Mouse (Mus musculus) lung, postnatal 0 days (tissue): ENCODE measurements around the gene Hba-x. TPM values are rescaled to one million over a fixed set of nuclear protein-coding genes. Genes with fewer than 3 reads are reported as not detected.

ENCODE experiments used
- ATAC-seq: fragments of 200-750 bp; cut with Nextera tagmentation; 2 replicates; pipeline ENCODE4 v1.8.0; 2017; ENCODE audit warnings: moderate library complexity
- DNase-seq: peaks from one replicate; pipeline ENCODE4 v3.0.0-alpha.2; 2016; ENCODE audit warnings: low spot score
- H3K27ac ChIP-seq: fragments of 300-500 bp; sonication (generic); 2 replicates; pipeline ENCODE4 v1.5.1; 2014; ENCODE audit warnings: antibody characterized with exemption, mild to moderate bottlenecking, low read length, mixed read lengths
- H3K27me3 ChIP-seq: fragments of 300-500 bp; sonication (generic); replicated peaks from 2 replicates; pipeline ENCODE4 v1.6.1; 2014; ENCODE audit warnings: low read length, mixed read lengths; ENCODE audit not compliant: insufficient read depth
- H3K36me3 ChIP-seq: fragments of 300-500 bp; sonication (generic); 2 replicates; pipeline ENCODE4 v1.6.1; 2014; ENCODE audit warnings: low read length, mixed read lengths; ENCODE audit not compliant: insufficient read depth
- H3K4me1 ChIP-seq: fragments of 300-500 bp; sonication (generic); 2 replicates; pipeline ENCODE4 v1.6.1; 2014; ENCODE audit warnings: antibody characterized with exemption, low read depth, low read length, mixed read lengths; ENCODE audit not compliant: insufficient read depth
- H3K4me2 ChIP-seq: fragments of 300-500 bp; sonication (generic); replicated peaks from 2 replicates; pipeline ENCODE4 v1.6.1; 2014; ENCODE audit warnings: low read depth, mild to moderate bottlenecking, low read length, moderate library complexity, mixed read lengths
- H3K4me3 ChIP-seq: fragments of 300-500 bp; sonication (generic); 2 replicates; pipeline ENCODE4 v1.5.1; 2014; ENCODE audit warnings: low read depth, low read length
- H3K9ac ChIP-seq: fragments of 300-500 bp; sonication (generic); replicated peaks from 2 replicates; pipeline ENCODE4 v1.6.1; 2014; ENCODE audit warnings: low read depth, mild to moderate bottlenecking
- H3K9me3 ChIP-seq: fragments of 300-500 bp; sonication (generic); 2 replicates; pipeline ENCODE4 v1.6.1; 2016; ENCODE audit warnings: low read length, mixed read lengths
- CTCF ChIP-seq: IDR thresholded peaks from 2 replicates; pipeline ENCODE4 v1.5.1; 2016; ENCODE audit warnings: antibody characterized with exemption, mild to moderate bottlenecking
- EP300 ChIP-seq: IDR thresholded peaks from 2 replicates; pipeline ENCODE4 v1.6.1; 2016; ENCODE audit warnings: antibody characterized with exemption, mild to moderate bottlenecking, control low read depth
- WGBS: fragments of 180-500 bp; shearing (Covaris S2); extraction: QIAGEN DNeasy Blood & Tissue Kit; methylation state at CpG from one replicate; pipeline ENCODE4 v1.1.7; 2014; 5-methylcytosine and 5-hydroxymethylcytosine counted together
- polyA plus RNA-seq: library from polyadenylated mRNA; unstranded; fragments of >200 nt; fragmentation: Nextera tagmentation; extraction: Ambion mirVana; gene quantifications from 2 replicates; pipeline ENCODE4 v1.2.1, GENCODE M21; 2015

The Hba-x gene
- polyA plus RNA-seq, 1 experiment from 2014 or later, result 5.0 TPM

- WGBS, result under 1% methylated on average over 53 of the region's 54 CpGs
- Histone ChIP-seq H3K27ac (peak within 1 kb of the TSS; percentile 90), H3K27me3 (no peaks in the 10 kb centered on the region), H3K4me3 (peak within 1 kb of the TSS; percentile 67), H3K9me3 (no peaks in the 10 kb centered on the region), H3K36me3 (no peaks in the 10 kb centered on the region), H3K9ac (peak within 1 kb of the TSS; percentile 88), H3K4me2 (peak within 1 kb of the TSS; percentile 64), H3K4me1 (peaks cover 5% of the 10 kb centered on the region; the same call in 1 of the 2 replicates)
- DNase-seq (peak; percentile 97), ATAC-seq (peak; percentile 100)
- TF ChIP-seq EP300, result no peak
- TF ChIP-seq CTCF, result peak; percentile 21
Measured at GRCm38 (mm10) chr11:32267188-32267884, 8.9 kb upstream of the Hba-x start, which contains the start of gene Nprl3. Gene Nprl3 (minus strand): TSS chr11:32267707.

GRCm38 (mm10) chr11:32267964-32268363 is 8.2 kb upstream of the Hba-x start:
- Histone ChIP-seq H3K4me2 (peak overlapping the region; percentile 64), H3K9ac (no peak overlapping the region), H3K27me3 (no peaks in the 10 kb centered on the region), H3K9me3 (no peaks in the 10 kb centered on the region), H3K27ac (peak overlapping the region; percentile 90; the same call in 1 of the 2 replicates), H3K4me1 (peaks cover 5% of the 10 kb centered on the region; the same call in 1 of the 2 replicates), H3K36me3 (no peaks in the 10 kb centered on the region), H3K4me3 (peak overlapping the region; percentile 67)
- TF ChIP-seq EP300, result no peak; the same call in 1 of the 2 replicates
- TF ChIP-seq CTCF, result no peak
- DNase-seq (no peak), ATAC-seq (peak; percentile 26)
- 20% methylated on average over 5 of the region's 5 CpGs for WGBS

- no peak for DNase-seq
- Histone ChIP-seq H3K4me2 (no peak overlapping the region), H3K9ac (no peak overlapping the region), H3K36me3 (no peaks in the 10 kb centered on the region), H3K27ac (no peak overlapping the region), H3K9me3 (no peaks in the 10 kb centered on the region), H3K4me3 (no peak overlapping the region), H3K27me3 (no peaks in the 10 kb centered on the region), H3K4me1 (peaks cover 5% of the 10 kb centered on the region; the same call in 1 of the 2 replicates)
- WGBS, result 72% methylated on average over 5 of the region's 5 CpGs
- no peak for ATAC-seq
- no peak for TF ChIP-seq CTCF
- no peak for TF ChIP-seq EP300
Measured at GRCm38 (mm10) chr11:32268952-32269351, 7.2 kb upstream of the Hba-x start.

- DNase-seq, result no peak
- Histone ChIP-seq H3K4me3 (no peak overlapping the region), H3K9me3 (no peaks in the 10 kb centered on the region), H3K4me2 (no peak overlapping the region), H3K4me1 (peaks cover 5% of the 10 kb centered on the region; the same call in 1 of the 2 replicates), H3K9ac (no peak overlapping the region), H3K27me3 (no peaks in the 10 kb centered on the region), H3K36me3 (no peaks in the 10 kb centered on the region), H3K27ac (no peak overlapping the region)
- no peak for ATAC-seq
- TF ChIP-seq EP300 (no peak), CTCF (no peak)
- WGBS, result 39% methylated on average over 4 of the region's 4 CpGs
Measured at GRCm38 (mm10) chr11:32271178-32271577, 5.0 kb upstream of the Hba-x start.

GRCm38 (mm10) chr11:32277736-32278457 is 1.7 kb downstream of the Hba-x start:
- no peak overlapping the region for H3K4me2 ChIP-seq
- no peak overlapping the region for H3K4me3 ChIP-seq
- WGBS, result 57% methylated on average over 21 of the region's 21 CpGs
- no peaks in the 10 kb centered on the region for H3K4me1 ChIP-seq
- TF ChIP-seq CTCF, result no peak
- TF ChIP-seq EP300, result no peak
- 0 out of 2 replicates have a peak, but pooled peaks cover 2% of the 10 kb centered on the region for H3K27me3 ChIP-seq
- ATAC-seq (no peak), DNase-seq (no peak)
- H3K36me3 ChIP-seq, result no peaks in the 10 kb centered on the region
- H3K9ac ChIP-seq, result no peak overlapping the region
- H3K27ac ChIP-seq, result no peak overlapping the region
- no peaks in the 10 kb centered on the region for H3K9me3 ChIP-seq

GRCm38 (mm10) chr11:32278458-32278957 is 2.3 kb downstream of the Hba-x start:
- 70% methylated on average over 12 of the region's 12 CpGs for WGBS
- H3K9me3 ChIP-seq, result no peaks in the 10 kb centered on the region
- no peak overlapping the region for H3K9ac ChIP-seq
- H3K4me2 ChIP-seq, result no peak overlapping the region
- 0 out of 2 replicates have a peak, but pooled peaks cover 2% of the 10 kb centered on the region for H3K27me3 ChIP-seq
- no peak overlapping the region for H3K27ac ChIP-seq
- DNase-seq, result no peak
- ATAC-seq, result no peak
- no peaks in the 10 kb centered on the region for H3K36me3 ChIP-seq
- TF ChIP-seq CTCF (no peak), EP300 (no peak)
- H3K4me1 ChIP-seq, result no peaks in the 10 kb centered on the region
- no peak overlapping the region for H3K4me3 ChIP-seq
